Mouse (Mus musculus) layer of hippocampus, adult 18-20 months (tissue): ENCODE results near the gene Stk38. TPM values are rescaled to one million over a fixed set of nuclear protein-coding genes. Genes with fewer than 3 reads are reported as not detected.
A peak's percentile ranks its signal among the peaks of the same experiment; 100 is the strongest.

Experiments used
- DNase-seq, 2 experiments: peaks; one replicate each; pipeline ENCODE4 v3.0.0; 2022; ENCODE audit warnings: low spot score in 2 of 2
- total RNA-seq, 2 experiments: library from RNA; stranded (reverse); gene quantifications; 2 replicates each; pipeline ENCODE4 v1.2.3; 2021

Gene Stk38
- total RNA-seq, 2 experiments from 2014 or later = 41.2 to 43.2 TPM

GRCm38 (mm10) chr17:28929369-28929768, 78.4 kb downstream of the Stk38 start:
- DNase-seq = no peak

GRCm38 (mm10) chr17:28928004-28928403, 79.8 kb downstream of the Stk38 start:
- no peak for DNase-seq

- peak; percentile 3 to 71 for DNase-seq
Observed at GRCm38 (mm10) chr17:28926866-28927635, 80.7 kb downstream of the Stk38 start.

- peak; percentile 58 to 90 for DNase-seq
Observed at GRCm38 (mm10) chr17:28926380-28926779, 81.4 kb downstream of the Stk38 start.

GRCm38 (mm10) chr17:28924957-28925595, 82.7 kb downstream of the Stk38 start:
- no peak for DNase-seq

- no peak for DNase-seq
Observed at GRCm38 (mm10) chr17:28922096-28922495, 85.7 kb downstream of the Stk38 start.

GRCm38 (mm10) chr17:28921086-28921485, 86.7 kb downstream of the Stk38 start:
- DNase-seq = no peak

Other genes with a start within 250 kb of the Stk38 start
- gene Mapk13, start 238.7 kb downstream of the Stk38 start, total RNA-seq = 1 to 10 TPM; 1.3 to 2.1 TPM
- 10 to 100 TPM; 42.0 to 52.3 TPM for gene Brpf3, start 206.9 kb downstream of the Stk38 start, total RNA-seq
- gene Pnpla1, start 149.6 kb downstream of the Stk38 start, total RNA-seq = under 1 TPM; 0.41 to 0.87 TPM
- gene 4930539E08Rik, start 92.7 kb downstream of the Stk38 start, total RNA-seq = 1 to 10 TPM; 4.1 to 5.5 TPM
- not detected for gene Pxt1, start 64.2 kb downstream of the Stk38 start, total RNA-seq
- 10 to 100 TPM; 56.9 to 70.4 TPM for gene Kctd20, start 56.0 kb downstream of the Stk38 start, total RNA-seq
- 100 to 1,000 TPM; 136 to 144 TPM for gene Srsf3, start 24.6 kb upstream of the Stk38 start, total RNA-seq
- 10 to 100 TPM; 21.3 to 24.7 TPM for gene Cdkn1a, start 83.0 kb upstream of the Stk38 start, total RNA-seq
- gene Rab44, start 106.2 kb upstream of the Stk38 start, total RNA-seq = not detected
- gene Cpne5, start 230.2 kb upstream of the Stk38 start, total RNA-seq = 10 to 100 TPM; 37.5 to 37.8 TPM